Mouse (Mus musculus) gastrocnemius, postnatal 25 days (tissue): ENCODE data around the gene Mzt1. TPM values are rescaled to one million over a fixed set of nuclear protein-coding genes. Genes with fewer than 3 reads are reported as not detected.

ENCODE experiments used
- DNase-seq: peaks from one replicate; pipeline ENCODE4 v3.0.0; 2022
- total RNA-seq, 2 experiments: library from RNA; stranded (reverse); gene quantifications; 1 replicate in 1 of 2; 2 replicates in 1 of 2; pipeline ENCODE4 v1.2.3; 2021

Mzt1 gene
- total RNA-seq, 2 experiments from 2014 or later, result 24.0 to 24.6 TPM

DNA sequence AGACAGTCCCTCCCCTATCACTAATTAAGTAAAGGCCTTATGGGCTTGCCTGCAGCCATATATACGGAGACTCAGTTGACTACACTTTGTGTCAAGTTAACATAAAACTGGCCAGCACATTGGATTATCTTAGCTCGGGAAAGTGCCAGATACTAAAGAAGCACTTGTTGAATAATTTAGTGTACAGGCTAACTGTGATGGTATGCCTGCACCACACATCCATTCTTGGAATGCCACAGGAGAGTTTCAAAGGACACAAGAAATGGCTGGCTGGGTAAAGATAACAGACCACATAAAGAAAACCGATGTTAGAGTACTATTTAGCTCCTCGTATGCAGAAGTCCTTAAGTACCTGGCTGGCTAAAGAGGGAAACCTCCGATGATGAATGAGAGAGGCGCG is 27.2 kb downstream of the Mzt1 start:
- DNase-seq, result no peak

- no peak for DNase-seq
Observed at GRCm38 (mm10) chr14:99010920-99011313, 35.0 kb downstream of the Mzt1 start.

GRCm38 (mm10) chr14:99010224-99010919 is 35.6 kb downstream of the Mzt1 start:
- no peak for DNase-seq

- no peak for DNase-seq
Observed at GRCm38 (mm10) chr14:98994218-98994617, 51.7 kb downstream of the Mzt1 start, which contains the start of gene Rpl36a-ps1. Rpl36a-ps1 (minus strand) TSS chr14:98994318.

DNA sequence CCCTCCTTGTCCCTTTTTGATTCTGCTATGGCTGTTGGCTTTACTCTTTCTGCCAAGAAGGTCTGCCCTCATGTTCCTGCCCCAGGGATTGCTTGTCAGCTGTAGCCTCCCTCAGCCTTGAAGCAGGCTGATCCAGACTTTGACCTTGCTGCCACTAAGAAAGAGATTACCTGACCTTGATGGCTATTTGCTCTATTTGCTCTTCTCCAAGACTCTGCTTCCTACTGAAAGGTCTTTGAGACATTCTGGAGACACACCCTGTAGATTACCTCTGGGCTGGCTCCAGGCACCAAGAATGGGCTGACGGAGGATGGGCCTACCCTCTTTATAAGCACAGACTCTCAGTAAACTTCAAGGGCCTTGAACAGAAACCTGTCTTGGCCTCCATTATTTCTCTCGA is 53.5 kb downstream of the Mzt1 start:
- no peak for DNase-seq

DNA sequence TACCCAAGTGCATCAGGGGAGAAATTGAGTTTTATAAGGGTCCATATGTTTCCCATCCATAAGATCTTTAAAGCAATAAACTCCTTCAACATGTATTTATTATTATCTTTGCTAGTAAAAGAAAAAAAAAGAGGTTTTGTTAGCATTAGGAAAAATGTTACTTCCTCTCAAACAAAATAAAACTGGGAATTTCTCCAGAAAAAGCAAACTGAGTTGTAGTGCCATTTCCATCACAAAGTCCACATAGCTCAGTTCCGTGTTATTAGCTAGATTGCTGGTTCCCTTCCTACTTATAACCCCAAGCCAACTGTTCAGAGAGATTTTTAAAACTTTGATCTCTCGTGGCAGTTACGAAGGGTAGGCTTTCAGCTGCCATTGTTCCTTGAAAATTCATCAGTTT is 55.3 kb downstream of the Mzt1 start:
- DNase-seq, result no peak

DNA sequence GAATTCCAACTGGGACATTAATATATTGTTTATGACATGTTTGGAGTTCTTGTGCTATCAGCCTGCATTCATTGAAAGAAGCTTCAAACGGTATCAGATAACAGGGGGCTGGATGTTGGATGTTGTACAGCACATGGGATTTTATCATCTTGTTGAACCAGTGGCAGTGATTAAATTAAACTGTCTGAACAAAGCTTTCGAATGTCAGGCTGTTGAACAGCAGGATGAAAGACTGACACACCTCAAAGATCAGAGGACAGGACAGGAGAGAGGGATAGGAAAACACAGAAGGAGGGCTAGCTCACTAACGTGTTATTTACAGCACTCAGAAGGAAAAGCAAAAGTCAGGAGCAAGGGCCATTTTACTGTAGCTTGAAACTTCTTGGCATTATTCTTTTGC is 56.1 kb downstream of the Mzt1 start:
- no peak for DNase-seq

Other genes with a start within 250 kb of the Mzt1 start
- gene Rpl36a-ps1, start 51.8 kb downstream of the Mzt1 start, total RNA-seq, result 1 to 10 TPM; 1.5 to 2.7 TPM
- 1 to 10 TPM in 1 of 2 experiments, under 1 TPM in 1; 0.97 to 1.3 TPM for gene Bora, start 88 bp upstream of the Mzt1 start, total RNA-seq
- 1 to 10 TPM; 7.3 to 7.9 TPM for gene Pibf1, start 53.3 kb upstream of the Mzt1 start, total RNA-seq
- 10 to 100 TPM; 10.2 to 11.4 TPM for gene Dis3, start 53.6 kb upstream of the Mzt1 start, total RNA-seq